Mouse (Mus musculus) G1E-ER4 (cell line): ENCODE data around the gene Bahcc1. TPM values are rescaled to one million over a fixed set of nuclear protein-coding genes. Genes with fewer than 3 reads are reported as not detected.

Experiments
- GATA1 ChIP-seq: IDR thresholded peaks from one replicate; pipeline ENCODE4 v1.8.0; 2012; ENCODE audit warnings: low read length, inconsistent platforms
- polyA plus RNA-seq: library from polyadenylated mRNA; stranded (reverse); fragments of >175 nt; gene quantifications from 2 replicates; pipeline ENCODE4 v1.2.3, GENCODE M21; 2012

Gene Bahcc1
- polyA plus RNA-seq, 1 experiment, result 0.12 TPM

- TF ChIP-seq GATA1, result no peak
Observed at GRCm38 (mm10) chr11:120303119-120303518, 70.4 kb downstream of the Bahcc1 start.

GRCm38 (mm10) chr11:120303559-120304349, 71.0 kb downstream of the Bahcc1 start:
- no peak for TF ChIP-seq GATA1

- no peak for TF ChIP-seq GATA1
Observed at GRCm38 (mm10) chr11:120304350-120304694, 71.6 kb downstream of the Bahcc1 start.

GRCm38 (mm10) chr11:120304886-120305534, 72.3 kb downstream of the Bahcc1 start:
- no peak for TF ChIP-seq GATA1

GRCm38 (mm10) chr11:120305535-120306365, 73.0 kb downstream of the Bahcc1 start:
- no peak for TF ChIP-seq GATA1

- TF ChIP-seq GATA1, result no peak
Observed at GRCm38 (mm10) chr11:120306366-120307131, 73.8 kb downstream of the Bahcc1 start.

- no peak for TF ChIP-seq GATA1
Observed at GRCm38 (mm10) chr11:120307132-120307413, 74.3 kb downstream of the Bahcc1 start.

- no peak for TF ChIP-seq GATA1
Observed at GRCm38 (mm10) chr11:120307566-120308430, 75.1 kb downstream of the Bahcc1 start.

GRCm38 (mm10) chr11:120308441-120309320, 75.9 kb downstream of the Bahcc1 start:
- TF ChIP-seq GATA1, result no peak

- TF ChIP-seq GATA1, result no peak
Observed at GRCm38 (mm10) chr11:120310813-120311312, 78.1 kb downstream of the Bahcc1 start.

GRCm38 (mm10) chr11:120311561-120311960, 78.8 kb downstream of the Bahcc1 start:
- no peak for TF ChIP-seq GATA1

- no peak for TF ChIP-seq GATA1
Observed at GRCm38 (mm10) chr11:120312069-120312468, 79.3 kb downstream of the Bahcc1 start.

GRCm38 (mm10) chr11:120313906-120314685, 81.3 kb downstream of the Bahcc1 start:
- no peak for TF ChIP-seq GATA1
